Mouse (Mus musculus) embryo, embryonic 11 days (tissue): Measurements from ENCODE around the gene Fndc3a.

Experiments
- DNase-seq: peaks from one replicate; pipeline ENCODE4 v3.0.0-alpha.2; 2015

The Fndc3a gene

GRCm38 (mm10) chr14:72670987-72671386 lies 38.8 kb downstream of the Fndc3a start:
- DNase-seq, result no peak

- no peak for DNase-seq
Measured at GRCm38 (mm10) chr14:72649268-72649667, 60.5 kb downstream of the Fndc3a start.

- DNase-seq, result no peak
Measured at GRCm38 (mm10) chr14:72645512-72645911, 64.3 kb downstream of the Fndc3a start.

DNA sequence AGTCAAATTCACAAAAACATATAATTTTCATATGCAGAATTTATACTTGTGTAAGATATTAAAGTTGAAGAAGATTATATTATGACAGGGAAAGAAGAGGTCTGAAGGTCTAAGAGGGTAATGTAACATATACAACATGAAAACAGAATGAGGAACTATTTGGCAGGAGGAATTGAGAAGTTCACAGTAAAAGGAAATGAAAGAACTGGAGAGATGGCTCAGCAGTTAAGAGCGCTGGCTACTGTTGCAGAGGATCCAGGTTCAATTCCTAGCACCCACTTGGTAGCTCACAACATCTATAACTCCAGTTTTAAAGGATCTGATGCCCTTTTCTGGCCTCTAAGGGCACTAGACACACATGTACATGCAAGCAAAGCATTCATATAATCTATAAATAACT lies 65.2 kb downstream of the Fndc3a start:
- DNase-seq, result no peak

DNA sequence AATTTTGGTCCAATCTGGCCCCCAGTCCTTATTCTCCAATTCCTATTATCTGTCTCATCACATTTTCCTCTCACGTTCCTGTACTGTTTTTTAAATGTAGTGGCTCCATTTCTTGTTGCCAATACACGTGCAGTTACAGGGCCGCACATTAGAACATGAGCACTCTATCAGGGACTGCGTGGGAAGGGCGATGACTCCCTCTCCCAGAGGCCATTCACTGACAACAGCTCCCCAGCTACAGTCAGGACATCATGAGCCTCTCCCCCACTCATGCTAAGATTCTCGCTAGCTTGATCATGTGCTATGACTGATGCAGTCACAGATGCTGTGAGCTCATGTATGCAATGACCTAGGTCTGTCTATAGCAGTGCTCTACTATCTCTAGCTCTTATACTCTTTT lies 71.3 kb downstream of the Fndc3a start:
- no peak for DNase-seq

DNA sequence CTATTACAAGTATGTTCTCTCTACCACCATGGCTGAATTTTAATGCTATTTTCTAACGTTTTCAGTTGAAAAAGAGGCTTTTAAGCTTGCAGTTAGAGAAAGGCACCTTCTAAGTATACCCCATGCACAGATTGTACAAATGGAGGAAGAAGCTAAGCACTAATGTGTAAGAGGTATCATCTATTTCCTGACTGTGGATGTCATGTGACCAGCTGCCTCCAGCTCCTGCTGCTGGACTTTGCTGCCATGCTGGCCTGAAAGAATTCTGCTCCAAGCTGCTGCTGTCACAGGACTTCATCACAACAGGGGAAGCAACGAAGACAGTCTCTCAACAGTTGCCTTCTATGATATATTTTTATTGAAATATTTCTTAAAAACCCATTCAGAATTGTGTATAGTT lies 76.2 kb downstream of the Fndc3a start:
- DNase-seq, result no peak

- DNase-seq, result no peak
Measured at GRCm38 (mm10) chr14:72625411-72625810, 84.4 kb downstream of the Fndc3a start.

DNA sequence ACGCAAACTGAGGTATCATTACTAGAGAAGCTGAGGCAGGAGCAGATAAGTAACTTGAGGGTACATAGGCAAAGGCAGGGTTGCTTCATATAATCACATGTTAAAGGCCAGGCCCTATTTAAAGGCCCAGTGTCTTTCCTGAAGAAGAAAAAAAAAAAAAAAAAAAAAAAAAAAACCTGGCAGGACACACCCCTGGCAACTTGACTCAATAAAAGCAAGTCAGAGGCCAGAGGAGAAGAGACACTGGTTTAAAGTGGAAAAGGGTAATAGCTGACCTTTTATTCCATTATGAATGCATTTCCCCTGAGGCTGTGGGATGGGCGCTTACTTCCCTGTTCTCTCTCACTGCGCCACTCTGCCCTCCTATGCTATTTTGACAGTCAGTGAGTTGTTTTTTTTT lies 105.7 kb downstream of the Fndc3a start:
- no peak for DNase-seq

- no peak for DNase-seq
Measured at GRCm38 (mm10) chr14:72603194-72603521, 106.6 kb downstream of the Fndc3a start.

DNA sequence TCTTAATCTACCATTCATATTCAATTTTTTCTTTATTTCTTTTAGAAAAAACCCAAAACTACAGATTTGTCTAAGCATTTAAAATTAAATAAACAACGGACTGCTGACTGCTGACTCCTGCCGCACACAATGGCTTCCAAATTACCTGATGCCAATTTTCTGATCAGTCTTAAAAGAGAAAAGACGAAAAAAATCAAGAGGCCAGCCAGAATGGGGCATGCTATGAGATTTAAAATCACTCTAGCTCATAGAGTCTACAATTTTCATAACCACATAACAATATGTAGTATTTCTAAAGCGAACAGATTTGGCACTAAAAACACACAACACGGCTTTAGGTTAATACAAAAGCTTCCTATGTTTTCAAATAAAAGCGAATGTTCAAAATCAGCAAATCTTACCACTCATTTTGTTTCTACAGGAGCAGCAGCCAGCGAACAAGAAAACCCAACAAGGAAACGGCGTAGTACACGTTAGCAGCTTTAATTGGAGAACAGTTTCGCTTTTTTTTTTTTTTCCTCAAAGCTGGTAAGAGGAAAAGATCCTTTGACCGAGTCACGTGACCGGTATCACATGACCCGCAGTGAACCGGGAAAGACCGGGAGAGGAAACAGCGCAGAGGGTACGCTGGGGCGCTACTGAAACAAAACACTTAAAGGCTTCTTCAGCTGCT lies 107.1 kb downstream of the Fndc3a start:
- peak; percentile 96 for DNase-seq

- no peak for DNase-seq
Measured at GRCm38 (mm10) chr14:72601381-72602305, 108.2 kb downstream of the Fndc3a start.

DNA sequence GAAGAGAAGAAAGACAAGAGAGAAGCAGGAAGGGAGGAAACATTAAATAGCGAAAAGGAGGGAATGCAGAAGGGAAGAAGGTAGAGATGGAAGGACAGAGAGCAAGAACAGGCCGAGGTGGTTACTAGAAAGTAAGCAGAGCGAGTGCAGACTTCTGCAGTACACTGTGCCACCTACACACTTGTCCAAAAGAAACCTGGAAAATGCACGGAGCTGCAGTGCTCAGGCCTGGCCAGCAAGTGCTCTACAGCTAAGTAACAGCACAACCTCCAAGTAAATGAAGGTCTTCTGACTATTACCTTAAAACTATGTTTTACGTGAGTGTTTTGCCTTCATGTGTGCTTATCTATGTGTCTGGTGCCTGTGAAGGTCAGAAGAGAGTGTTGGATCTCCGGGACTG lies 109.4 kb downstream of the Fndc3a start:
- DNase-seq, result no peak

- no peak for DNase-seq
Measured at GRCm38 (mm10) chr14:72598976-72599740, 110.6 kb downstream of the Fndc3a start.

DNA sequence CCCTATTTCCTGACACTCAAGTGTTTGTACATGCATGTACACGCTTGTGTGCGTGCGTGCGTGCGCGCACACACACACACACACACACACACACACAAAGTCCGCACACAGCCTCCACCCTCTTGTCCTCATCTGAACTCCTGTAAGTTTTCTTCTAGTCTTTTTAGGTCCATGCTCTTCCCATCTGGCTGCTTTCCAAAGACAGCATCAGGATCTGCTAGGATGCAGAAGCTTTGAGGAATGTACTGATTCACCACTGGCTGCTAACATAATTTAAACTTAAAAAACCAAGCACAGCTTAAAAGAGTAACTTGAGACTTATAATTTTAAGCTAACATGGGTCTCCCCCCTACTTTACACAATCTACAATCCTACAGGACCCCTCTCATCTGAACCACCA lies 115.6 kb downstream of the Fndc3a start:
- DNase-seq, result no peak

DNA sequence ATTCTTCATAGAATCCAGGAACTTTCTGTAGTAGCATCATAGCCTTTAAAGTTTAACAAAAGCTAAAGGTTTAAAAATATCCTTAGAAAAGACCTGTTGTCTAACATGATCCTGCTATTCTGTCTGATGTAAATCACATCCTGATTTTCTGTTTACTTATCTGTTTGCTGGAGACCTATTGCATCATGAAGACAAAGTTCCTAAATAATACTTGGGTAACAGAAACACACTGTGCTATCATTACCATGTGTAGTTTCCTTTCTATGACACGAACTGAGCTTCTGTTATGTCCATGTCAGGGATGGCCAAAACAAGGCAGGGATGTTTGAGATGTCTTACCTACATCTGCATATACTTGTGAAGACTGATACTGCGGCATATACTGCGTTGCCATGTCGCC lies 120.4 kb downstream of the Fndc3a start:
- no peak for DNase-seq

- no peak for DNase-seq
Measured at GRCm38 (mm10) chr14:72582979-72583378, 126.8 kb downstream of the Fndc3a start.

- DNase-seq, result no peak
Measured at GRCm38 (mm10) chr14:72580991-72581390, 128.8 kb downstream of the Fndc3a start.

- no peak for DNase-seq
Measured at GRCm38 (mm10) chr14:72576283-72576682, 133.5 kb downstream of the Fndc3a start.

GRCm38 (mm10) chr14:72563941-72564340 lies 145.9 kb downstream of the Fndc3a start:
- DNase-seq, result no peak

GRCm38 (mm10) chr14:72558795-72559194 lies 151.0 kb downstream of the Fndc3a start:
- no peak for DNase-seq

- DNase-seq, result peak; percentile 8
Measured at GRCm38 (mm10) chr14:72555846-72556245, 154.0 kb downstream of the Fndc3a start.

GRCm38 (mm10) chr14:72536392-72537017 lies 173.3 kb downstream of the Fndc3a start:
- no peak for DNase-seq

DNA sequence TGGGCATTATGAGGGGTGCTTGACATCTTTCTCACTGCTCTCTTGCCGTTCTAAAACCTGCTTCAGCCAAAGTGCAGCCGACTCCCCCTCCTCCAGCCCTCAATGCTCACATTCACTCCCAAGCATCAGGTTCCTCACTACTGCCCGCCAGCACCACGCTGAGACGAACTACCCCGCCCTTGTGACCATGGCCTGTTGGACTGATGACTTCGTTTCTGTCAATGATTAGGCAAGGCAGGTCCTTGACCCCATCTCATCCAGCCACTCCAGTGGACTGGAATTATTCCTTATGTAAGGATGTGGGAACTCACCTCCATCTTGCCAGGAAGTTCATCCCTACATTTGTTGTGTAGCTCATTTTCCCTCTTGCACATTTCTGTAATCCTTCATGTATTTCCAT lies 175.9 kb downstream of the Fndc3a start:
- DNase-seq, result no peak
